Mouse (Mus musculus) heart, postnatal 0 days (tissue): ENCODE results near the gene Dnah9.

Source experiments
- CTCF ChIP-seq: IDR thresholded peaks from 2 replicates; pipeline ENCODE4 v1.5.1; 2016; ENCODE audit warnings: antibody characterized with exemption, control low read depth, low read depth
- EP300 ChIP-seq: IDR thresholded peaks from 2 replicates; pipeline ENCODE4 v1.6.1; 2016; ENCODE audit warnings: antibody characterized with exemption, low read depth

DNA sequence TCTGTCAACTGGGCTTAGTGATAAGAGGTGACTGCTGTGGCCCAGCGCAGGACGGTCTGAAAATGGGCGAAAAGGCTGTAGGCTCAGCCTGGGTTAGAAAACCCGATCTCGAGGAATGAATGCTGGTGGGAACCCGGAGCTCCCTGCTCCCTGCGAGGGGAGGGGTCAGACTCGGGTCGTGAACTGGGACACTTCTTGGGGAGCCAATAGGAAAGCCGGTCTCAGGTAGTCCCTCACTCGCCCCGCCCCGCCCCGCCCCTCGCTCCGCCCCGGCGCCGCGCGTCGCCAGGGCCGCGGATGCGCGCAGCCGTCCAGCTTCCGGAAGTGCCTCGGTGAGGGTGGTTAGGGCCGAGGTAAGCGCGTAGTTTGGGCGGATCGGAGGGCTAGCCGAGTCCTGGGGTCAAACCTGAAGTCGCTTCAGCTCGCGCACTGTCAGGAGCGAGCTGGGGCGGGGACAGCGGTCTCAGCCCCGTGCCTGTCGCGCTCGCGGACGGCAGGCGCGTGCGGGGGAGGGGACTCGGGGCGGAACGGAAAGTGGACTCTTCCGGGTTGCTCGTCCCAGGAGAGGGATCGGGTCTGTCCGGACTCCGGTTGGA, 361.3 kb downstream of the Dnah9 start, which contains the start of gene Zkscan6:
- no peak for TF ChIP-seq CTCF
- no peak for TF ChIP-seq EP300
